Mouse (Mus musculus) midbrain, embryonic 10.5 days (tissue): ENCODE results near the gene Tpi1. TPM values are rescaled to one million over a fixed set of nuclear protein-coding genes. Genes with fewer than 3 reads are reported as not detected.
"Not testable (repeated sequence)": the region's sequence is repeated elsewhere in the genome, so short reads cannot be mapped to it uniquely, and the experiment has no call there.

Source experiments
- DNase-seq: peaks from one replicate; pipeline ENCODE4 v3.0.0-alpha.2; 2017; ENCODE audit warnings: low spot score
- H3K27ac ChIP-seq: fragments of 300-500 bp; sonication (generic); replicated peaks from 2 replicates; pipeline ENCODE4 v1.5.1; 2016; ENCODE audit warnings: mild to moderate bottlenecking
- H3K27me3 ChIP-seq: fragments of 300-500 bp; sonication (generic); 2 replicates; pipeline ENCODE4 v1.6.1; 2016; ENCODE audit warnings: low read depth, mild to moderate bottlenecking; ENCODE audit not compliant: poor library complexity, severe bottlenecking
- H3K36me3 ChIP-seq: fragments of 300-500 bp; sonication (generic); 2 replicates; pipeline ENCODE4 v1.6.1; 2016; ENCODE audit warnings: mild to moderate bottlenecking, moderate library complexity
- H3K4me1 ChIP-seq: fragments of 300-500 bp; sonication (generic); 2 replicates; pipeline ENCODE4 v1.6.1; 2016
- H3K4me3 ChIP-seq: fragments of 300-500 bp; sonication (generic); 2 replicates; pipeline ENCODE4 v1.5.1; 2016; ENCODE audit warnings: mild to moderate bottlenecking, moderate library complexity
- H3K9me3 ChIP-seq: fragments of 300-500 bp; sonication (generic); replicated peaks from 2 replicates; pipeline ENCODE4 v1.6.1; 2016; ENCODE audit warnings: mild to moderate bottlenecking
- WGBS: fragments of 180-500 bp; shearing (Covaris S2); methylation state at CpG from one replicate; pipeline ENCODE4 v1.1.7; 2016; 5-methylcytosine and 5-hydroxymethylcytosine counted together
- polyA plus RNA-seq: library from polyadenylated mRNA; unstranded; fragments of >200 nt; fragmentation: Nextera tagmentation; extraction: Ambion mirVana; gene quantifications from 2 replicates; pipeline ENCODE4 v1.2.1, GENCODE M21; 2016

Tpi1 gene
- polyA plus RNA-seq, 1 experiment from 2014 or later, result 953 TPM

DNA sequence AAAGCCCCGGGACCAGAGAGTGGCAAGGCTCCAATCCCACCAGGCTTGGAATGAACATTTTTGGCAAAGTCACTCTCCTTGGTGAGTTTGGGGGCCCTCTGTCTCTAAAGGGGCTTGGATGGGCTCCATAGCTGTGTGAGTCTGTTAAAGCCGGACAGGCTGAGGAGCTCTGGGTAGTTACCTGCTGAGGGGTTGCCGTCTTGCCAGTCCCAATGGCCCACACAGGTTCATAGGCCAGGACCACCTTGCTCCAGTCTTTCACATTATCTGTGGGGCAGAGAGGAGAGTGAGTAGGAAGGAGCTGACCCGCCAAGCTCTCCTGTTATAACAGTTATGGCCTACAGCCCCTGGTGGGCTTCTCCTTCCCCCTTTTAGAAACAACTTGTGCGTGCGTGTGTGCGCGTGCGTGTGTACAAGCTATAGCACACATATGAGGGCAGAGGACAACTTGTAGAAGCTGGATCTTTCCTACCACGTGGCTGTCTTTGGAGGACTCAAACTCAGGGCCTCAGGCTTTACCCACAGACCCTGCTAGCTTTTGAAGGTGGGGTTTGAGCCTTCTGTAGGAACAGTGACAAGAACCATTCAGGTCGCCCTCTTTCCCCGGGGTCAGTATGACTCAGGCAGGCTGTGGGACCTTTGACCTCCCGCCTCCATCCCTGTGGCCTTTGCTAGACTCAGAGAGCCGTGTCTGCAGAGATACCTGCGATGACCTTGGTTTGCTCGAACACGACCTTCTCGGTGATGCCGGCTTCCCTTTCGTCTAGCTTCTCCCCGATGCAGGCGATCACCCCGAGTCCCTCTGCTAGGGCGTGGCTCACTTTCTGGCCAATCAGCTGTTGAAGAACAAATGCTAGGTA lies 2.2 kb downstream of the Tpi1 start:
- H3K36me3 ChIP-seq, result peaks cover 52% of the 10 kb centered on the region

GRCm38 (mm10) chr6:124811403-124811665 lies 2.8 kb downstream of the Tpi1 start:
- H3K36me3 ChIP-seq, result peaks cover 46% of the 10 kb centered on the region
- H3K27me3 ChIP-seq, result no peaks in the 10 kb centered on the region
- 84% methylated on average over 4 of the region's 4 CpGs for WGBS
- no peak overlapping the region for H3K27ac ChIP-seq
- no peak for DNase-seq
- peak overlapping the region; percentile 75; the same call in 1 of the 2 replicates for H3K4me3 ChIP-seq
- no peaks in the 10 kb centered on the region for H3K9me3 ChIP-seq
- peaks cover 72% of the 10 kb centered on the region for H3K4me1 ChIP-seq

More for the DNA sequence above, 2.2 kb downstream of the Tpi1 start:
- peak overlapping the region; percentile 95; the same call in 1 of the 2 replicates for H3K27ac ChIP-seq
- no peak for DNase-seq
- 87% methylated on average over 24 of the region's 24 CpGs for WGBS
- peaks cover 68% of the 10 kb centered on the region for H3K4me1 ChIP-seq
- peak overlapping the region; percentile 75 for H3K4me3 ChIP-seq
- H3K9me3 ChIP-seq, result no peaks in the 10 kb centered on the region
- H3K27me3 ChIP-seq, result no peaks in the 10 kb centered on the region

DNA sequence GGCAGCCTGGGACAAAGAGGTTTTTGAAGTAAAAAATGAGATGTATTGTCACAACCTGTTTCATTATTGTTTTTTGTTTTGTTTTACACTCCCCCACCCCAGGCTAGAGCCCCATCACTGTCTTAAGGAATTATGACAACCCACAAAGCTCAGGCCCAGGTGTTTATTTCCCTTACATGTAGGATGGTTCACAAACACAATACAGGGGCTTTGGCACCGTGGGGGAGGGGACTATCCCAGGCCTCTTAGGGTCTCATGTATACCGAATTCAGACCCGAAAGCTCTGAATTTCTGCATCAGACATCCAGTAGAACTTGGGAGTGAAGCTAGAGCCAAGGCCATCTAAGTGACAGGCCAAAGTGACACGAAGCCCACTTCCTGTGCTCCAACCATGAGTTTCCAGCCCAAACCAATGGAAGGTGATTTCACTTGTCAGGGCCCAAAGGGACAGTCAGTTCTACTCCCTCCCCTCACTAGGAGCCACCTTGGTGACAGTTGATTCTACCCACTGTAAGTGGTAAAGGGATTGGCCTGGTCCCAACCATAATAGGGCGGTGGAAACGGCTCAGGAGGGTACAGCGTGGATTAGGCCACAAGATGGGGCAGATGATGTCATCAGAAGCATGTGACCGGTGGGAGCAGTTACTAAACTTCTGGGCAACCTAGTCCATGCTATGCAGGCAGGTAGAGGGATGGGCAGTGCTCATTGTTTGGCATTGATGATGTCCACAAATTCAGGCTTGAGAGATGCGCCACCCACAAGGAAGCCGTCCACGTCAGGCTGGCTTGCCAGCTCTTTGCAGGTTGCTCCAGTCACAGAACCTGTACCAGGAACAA lies 3.3 kb downstream of the Tpi1 start:
- H3K4me3 ChIP-seq, H3K27me3 ChIP-seq, DNase-seq, H3K9me3 ChIP-seq: not testable (repeated sequence)
- H3K27ac ChIP-seq, result peak overlapping the region; percentile 87; the same call in 1 of the 2 replicates
- peaks cover 41% of the 10 kb centered on the region for H3K36me3 ChIP-seq
- 86% methylated on average over 11 of the region's 11 CpGs for WGBS
- peaks cover 78% of the 10 kb centered on the region for H3K4me1 ChIP-seq

DNA sequence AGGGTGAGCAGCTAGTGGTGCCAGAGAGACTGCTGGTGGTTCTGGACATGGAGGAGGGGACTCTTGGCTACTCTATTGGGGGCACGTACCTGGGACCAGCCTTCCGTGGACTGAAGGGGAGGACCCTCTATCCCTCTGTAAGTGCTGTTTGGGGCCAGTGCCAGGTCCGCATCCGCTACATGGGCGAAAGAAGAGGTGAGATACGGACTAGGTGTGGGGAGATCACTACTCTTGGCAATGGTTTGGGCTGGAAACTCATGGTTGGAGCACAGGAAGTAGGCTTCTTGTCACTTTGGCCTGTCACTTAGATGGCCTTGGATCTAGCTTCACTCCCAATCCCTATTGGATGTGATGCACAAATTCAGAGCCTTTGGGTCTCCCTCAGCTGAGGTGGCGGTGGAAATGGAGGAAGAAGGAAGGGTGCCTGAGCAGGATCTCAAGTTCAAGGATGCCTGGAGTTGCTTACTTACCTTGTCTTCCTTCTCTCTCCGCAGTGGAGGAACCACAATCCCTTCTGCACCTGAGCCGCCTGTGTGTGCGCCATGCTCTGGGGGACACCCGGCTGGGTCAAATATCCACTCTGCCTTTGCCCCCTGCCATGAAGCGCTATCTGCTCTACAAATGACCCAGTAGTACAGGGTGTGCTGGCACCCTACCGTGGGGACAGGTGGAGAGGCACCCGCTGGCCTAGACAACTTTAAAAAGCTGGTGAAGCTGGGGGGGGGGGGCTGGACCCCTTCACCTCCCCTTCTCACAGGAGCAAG lies 4.1 kb downstream of the Tpi1 start:
- DNase-seq, result no peak
- 45% methylated on average over 14 of the region's 14 CpGs for WGBS
- Histone ChIP-seq H3K27ac (peak overlapping the region; percentile 87), H3K36me3 (peaks cover 32% of the 10 kb centered on the region), H3K27me3 (no peaks in the 10 kb centered on the region), H3K4me3 (peak overlapping the region; percentile 69), H3K4me1 (peaks cover 80% of the 10 kb centered on the region), H3K9me3 (no peaks in the 10 kb centered on the region)

GRCm38 (mm10) chr6:124809052-124809774 lies 4.9 kb downstream of the Tpi1 start:
- no peaks in the 10 kb centered on the region for H3K9me3 ChIP-seq
- DNase-seq, result peak; percentile 88
- peak overlapping the region; percentile 69 for H3K4me3 ChIP-seq
- peak overlapping the region; percentile 87 for H3K27ac ChIP-seq
- H3K27me3 ChIP-seq, result no peaks in the 10 kb centered on the region
- 0% methylated on average over 35 of the region's 35 CpGs for WGBS
- H3K4me1 ChIP-seq, result peaks cover 74% of the 10 kb centered on the region
- peaks cover 32% of the 10 kb centered on the region for H3K36me3 ChIP-seq

DNA sequence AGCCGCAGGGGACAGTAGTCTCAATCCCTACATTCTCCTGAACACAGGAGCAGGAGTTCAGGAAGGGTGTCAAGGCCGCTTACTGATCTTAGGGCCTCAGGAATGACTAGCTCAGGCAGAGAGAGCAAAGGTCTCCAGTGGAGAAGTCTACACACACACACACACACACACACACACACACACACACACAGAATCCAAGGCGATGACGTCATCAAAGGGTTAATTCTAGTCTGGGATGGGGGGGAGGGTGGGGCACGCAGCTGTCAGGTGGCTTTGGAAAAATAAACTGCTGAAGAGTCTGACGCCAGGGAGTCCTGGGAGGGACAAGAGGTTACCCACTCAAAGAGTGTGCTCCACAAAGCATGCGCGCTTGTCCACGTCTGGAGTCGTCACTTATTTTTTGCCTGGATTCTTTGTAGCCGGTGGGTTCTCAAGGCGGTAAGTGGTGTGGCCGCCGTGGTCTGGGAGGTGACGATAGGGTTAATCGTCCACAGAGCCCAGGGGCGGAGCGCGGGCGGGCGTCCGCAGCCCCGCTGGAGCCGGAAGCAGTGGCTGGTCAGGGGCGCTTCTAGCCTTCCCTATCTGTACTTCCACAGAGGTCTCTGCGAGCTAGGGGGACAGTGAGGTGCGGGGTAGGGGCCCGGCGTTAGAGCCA lies 5.6 kb downstream of the Tpi1 start, which contains the start of gene Spsb2:
Spsb2 (plus strand) TSS at position 304 of the 655 bp plus-strand sequence.
- Histone ChIP-seq H3K9me3 (no peaks in the 10 kb centered on the region), H3K27ac (peak within 1 kb of the TSS; percentile 87), H3K27me3 (no peaks in the 10 kb centered on the region), H3K4me1 (peaks cover 69% of the 10 kb centered on the region), H3K4me3 (peak within 1 kb of the TSS; percentile 69), H3K36me3 (peaks cover 32% of the 10 kb centered on the region)
- DNase-seq, result peak; percentile 84
- WGBS, result 5% methylated on average over 29 of the region's 29 CpGs

DNA sequence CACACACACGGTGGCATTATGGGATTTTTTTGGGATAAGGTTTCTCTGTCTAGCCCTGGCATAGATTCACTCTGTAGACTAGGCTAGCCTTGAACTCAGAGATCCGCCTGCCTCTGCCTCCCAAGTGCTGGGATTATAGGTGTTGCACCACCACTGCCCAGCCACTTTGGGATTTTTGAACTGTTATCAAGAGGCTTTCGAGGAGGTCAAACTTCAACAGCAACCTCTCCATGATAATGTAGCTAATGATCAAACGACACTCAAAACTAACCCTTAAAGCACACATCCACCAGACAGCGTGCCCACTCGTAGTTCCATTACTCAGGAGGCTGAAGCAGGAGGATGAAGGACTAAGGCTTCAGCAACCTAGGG lies 6.1 kb downstream of the Tpi1 start:
- no peaks in the 10 kb centered on the region for H3K9me3 ChIP-seq
- H3K27ac ChIP-seq, result peak overlapping the region; percentile 87
- H3K4me1 ChIP-seq, result peaks cover 64% of the 10 kb centered on the region
- H3K4me3 ChIP-seq, result peak overlapping the region; percentile 69
- peaks cover 32% of the 10 kb centered on the region for H3K36me3 ChIP-seq
- H3K27me3 ChIP-seq, result no peaks in the 10 kb centered on the region
- 89% methylated on average over 6 of the region's 6 CpGs for WGBS
- DNase-seq, result no peak

DNA sequence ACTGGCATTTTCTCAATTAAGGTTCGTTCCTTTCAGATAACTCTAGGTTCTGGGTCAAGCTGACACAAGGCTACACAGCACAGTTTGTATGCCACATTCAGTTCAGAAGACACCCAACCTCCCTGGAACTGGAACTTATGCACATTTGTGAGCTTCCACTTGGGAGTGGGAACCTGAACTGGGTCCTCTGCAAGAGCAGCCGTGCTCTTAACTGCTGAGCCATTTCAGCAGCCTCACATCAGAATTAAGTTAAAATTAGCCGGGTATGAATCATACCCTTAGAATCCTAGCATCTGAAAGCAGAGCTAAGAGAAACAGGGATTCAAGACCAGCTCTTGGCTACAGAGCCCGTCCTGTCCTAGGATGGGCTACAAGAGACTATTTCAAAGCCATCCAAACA lies 6.7 kb downstream of the Tpi1 start:
- Histone ChIP-seq H3K27ac (no peak overlapping the region), H3K4me1 (peaks cover 58% of the 10 kb centered on the region), H3K36me3 (peaks cover 28% of the 10 kb centered on the region), H3K27me3 (no peaks in the 10 kb centered on the region), H3K9me3 (no peaks in the 10 kb centered on the region), H3K4me3 (no peak overlapping the region)
- DNase-seq, result no peak
- WGBS, result 89% methylated on average over 4 of the region's 4 CpGs

DNA sequence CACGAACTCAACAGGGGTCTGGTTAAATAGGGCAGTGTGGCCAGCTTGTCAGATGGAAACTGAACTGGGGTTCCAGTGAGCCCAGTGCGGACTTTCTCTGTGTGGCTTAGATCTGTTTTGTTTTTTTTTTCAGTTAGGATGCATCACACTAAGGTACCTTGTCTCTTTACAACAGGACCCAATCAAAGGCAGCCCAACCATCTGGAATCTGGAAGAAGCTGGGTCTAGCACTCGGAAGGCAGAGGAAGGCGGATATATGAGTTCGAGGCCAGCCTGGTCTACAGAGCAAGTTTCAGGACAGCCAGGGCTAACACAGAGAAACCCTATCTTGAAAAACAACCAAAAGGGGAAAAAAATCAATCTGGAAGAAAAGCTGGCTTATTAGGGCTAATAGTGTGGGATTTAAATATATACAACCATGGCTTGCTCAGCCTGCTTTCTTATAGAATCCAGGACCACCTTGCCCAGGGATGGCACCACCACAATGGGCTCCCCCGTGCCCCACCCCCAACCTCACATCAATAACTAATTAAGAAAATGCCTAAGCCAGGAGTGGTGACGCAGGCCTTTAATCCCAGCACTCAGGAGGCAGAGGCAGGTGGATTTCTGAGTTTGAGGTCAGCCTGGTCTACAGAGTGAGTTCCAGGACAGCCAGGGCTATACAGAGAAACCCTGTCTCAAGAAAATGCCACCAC lies 7.5 kb downstream of the Tpi1 start:
- H3K4me1 ChIP-seq, result peaks cover 50% of the 10 kb centered on the region
- H3K4me3 ChIP-seq, result peak overlapping the region; percentile 60; the same call in 1 of the 2 replicates
- no peaks in the 10 kb centered on the region for H3K27me3 ChIP-seq
- no peaks in the 10 kb centered on the region for H3K9me3 ChIP-seq
- 74% methylated on average over 7 of the region's 7 CpGs for WGBS
- H3K27ac ChIP-seq, result peak overlapping the region; percentile 89
- H3K36me3 ChIP-seq, result peaks cover 20% of the 10 kb centered on the region
- DNase-seq, result no peak

DNA sequence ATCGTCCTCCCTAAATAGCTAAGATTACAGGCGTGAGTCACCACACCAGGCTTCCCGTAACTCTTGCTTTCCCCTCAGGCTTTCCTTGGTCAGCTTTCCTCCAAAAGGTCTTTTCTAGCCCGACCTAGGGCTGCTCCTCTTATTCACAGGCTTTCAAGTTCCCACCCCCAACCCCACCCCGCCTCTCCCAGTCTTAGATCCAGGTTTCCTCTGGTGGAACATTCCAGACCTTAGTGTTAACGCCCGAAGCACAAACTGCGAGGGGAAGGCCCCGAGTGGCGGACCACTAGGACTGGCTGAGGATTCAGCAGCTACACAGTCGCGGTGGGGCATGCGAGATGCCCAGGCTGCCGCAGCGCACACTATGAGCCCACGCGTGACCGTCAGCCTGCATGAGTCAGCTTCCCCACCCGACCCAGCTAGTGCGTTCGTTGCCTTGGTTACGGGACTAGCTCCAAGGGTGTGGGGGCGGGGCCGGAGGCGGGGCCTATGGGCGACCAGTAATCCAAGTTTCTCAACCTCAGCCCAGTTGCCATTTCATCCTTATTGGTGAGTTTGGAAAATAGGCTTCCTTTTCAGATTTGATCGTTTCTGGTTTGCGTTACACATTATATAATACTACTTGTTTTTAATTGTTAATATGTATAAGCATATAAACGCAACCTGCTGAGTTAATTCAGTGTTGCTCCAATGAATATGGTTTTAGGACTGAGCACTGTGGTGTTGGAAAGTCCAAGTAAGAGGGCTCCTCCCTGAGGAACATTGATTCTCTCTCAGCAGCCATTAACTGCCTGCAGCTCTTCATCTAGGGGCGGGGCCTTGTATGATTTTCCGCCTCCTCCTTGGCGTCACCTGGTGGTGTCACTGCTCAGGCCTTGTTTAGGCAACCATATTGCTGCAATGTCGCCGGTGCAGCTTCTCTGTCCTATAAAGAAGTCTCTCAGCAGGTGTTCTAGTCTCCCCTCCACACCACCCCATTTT lies 8.5 kb downstream of the Tpi1 start:
- WGBS, result 2% methylated on average over 34 of the region's 34 CpGs
- Histone ChIP-seq H3K4me1 (peaks cover 47% of the 10 kb centered on the region), H3K36me3 (peaks cover 10% of the 10 kb centered on the region), H3K9me3 (no peaks in the 10 kb centered on the region), H3K4me3 (peak overlapping the region; percentile 60), H3K27me3 (no peaks in the 10 kb centered on the region), H3K27ac (peak overlapping the region; percentile 89)
- DNase-seq, result peak; percentile 92
